Mouse (Mus musculus): ENCODE results near the gene Sun1.

Sun1 gene

GRCm38 (mm10) chr5:139252081-139252909 lies 51.9 kb downstream of the Sun1 start, which contains the start of gene Get4:
Get4 (plus strand) TSS chr5:139252324.
- peak; percentile 99 for DNase-seq

- DNase-seq, result no peak
These were observed 52.4 kb downstream of the Sun1 start for GRCm38 (mm10) chr5:139252910-139253245.

DNA sequence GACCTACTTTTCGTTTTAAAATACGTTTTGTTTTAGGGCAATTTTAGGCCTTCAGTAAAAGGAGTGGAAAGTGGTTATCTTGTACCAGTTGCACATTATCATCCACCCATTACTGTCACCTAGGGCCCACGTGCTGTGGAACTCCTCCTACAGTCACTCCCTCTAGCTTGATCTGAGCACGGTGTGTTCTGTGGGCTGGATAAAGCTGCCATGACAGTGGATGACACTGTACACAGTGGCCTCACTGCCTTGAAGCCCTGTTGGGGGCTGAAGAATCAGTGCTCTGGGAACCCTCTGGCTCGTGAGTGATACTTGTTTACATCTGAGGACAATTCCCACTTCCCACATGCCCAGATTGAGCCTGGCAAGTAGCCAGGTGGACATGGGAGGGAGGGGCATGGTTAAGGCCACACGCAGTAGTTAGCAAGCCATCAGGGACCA lies 52.9 kb downstream of the Sun1 start:
- DNase-seq, result peak; percentile 48

DNA sequence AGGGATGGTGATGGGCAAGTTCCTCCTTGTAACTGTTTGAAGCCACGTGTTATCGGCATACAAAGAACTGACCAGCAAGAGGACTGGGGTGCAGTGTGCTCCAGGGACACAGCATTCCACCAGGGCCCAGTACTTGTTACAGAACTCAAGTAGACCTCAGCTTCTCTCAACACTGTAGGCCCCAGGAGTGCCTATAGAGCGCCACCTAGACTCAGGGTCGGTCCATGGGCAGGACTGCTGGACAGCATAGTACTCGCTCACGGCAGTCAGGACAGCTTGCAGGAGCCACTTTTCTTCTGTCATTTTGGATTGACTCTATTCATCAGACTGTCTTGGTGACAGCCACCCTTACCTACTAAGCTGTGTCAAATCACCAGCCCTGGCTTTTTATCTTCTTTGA lies 54.5 kb downstream of the Sun1 start:
- DNase-seq, result no peak

GRCm38 (mm10) chr5:139255777-139256176 lies 55.3 kb downstream of the Sun1 start:
- no peak for DNase-seq

- DNase-seq, result no peak
These were observed 55.9 kb downstream of the Sun1 start for GRCm38 (mm10) chr5:139256211-139256765.

DNA sequence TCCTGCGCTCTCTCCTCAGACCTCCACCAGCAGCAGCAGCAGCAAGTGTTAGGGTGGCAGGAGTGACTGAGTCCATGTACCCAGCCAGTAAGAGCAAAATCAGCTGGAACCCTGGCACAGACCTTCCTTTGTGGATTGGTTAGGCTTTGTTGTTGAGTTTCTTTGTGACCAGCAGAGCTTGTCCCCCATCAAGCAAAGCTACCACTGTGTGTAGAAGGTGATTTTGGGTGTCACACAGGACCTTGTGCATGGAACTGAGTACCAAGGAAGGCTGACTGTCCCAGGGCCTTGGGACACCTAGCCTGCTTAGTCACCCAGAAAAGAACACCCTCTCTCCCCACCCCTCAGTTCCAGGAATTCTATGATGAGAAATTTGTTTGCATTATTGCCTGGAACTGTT lies 56.8 kb downstream of the Sun1 start:
- DNase-seq, result no peak

DNA sequence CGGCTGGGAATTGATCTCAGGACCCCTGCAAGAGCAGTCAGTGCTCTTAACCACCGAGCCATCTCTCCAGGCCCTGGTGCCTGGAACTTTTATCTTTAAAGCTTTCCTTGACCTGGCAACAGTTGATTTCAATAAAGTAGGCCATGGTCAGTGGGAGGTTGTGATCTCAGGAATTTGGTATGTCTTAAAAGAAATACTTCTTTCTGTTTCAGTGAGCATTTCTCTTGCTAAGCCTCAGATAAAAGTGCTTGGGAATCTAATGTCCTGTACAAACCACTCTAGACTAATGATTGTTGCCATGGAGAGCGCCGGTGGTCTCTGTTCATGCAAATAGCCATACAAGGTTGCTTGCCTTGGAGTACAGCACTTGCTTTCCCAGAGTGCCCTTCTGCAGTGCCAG lies 57.4 kb downstream of the Sun1 start:
- DNase-seq, result no peak

- DNase-seq, result no peak
These were observed 58.1 kb downstream of the Sun1 start for GRCm38 (mm10) chr5:139258371-139259035.

DNA sequence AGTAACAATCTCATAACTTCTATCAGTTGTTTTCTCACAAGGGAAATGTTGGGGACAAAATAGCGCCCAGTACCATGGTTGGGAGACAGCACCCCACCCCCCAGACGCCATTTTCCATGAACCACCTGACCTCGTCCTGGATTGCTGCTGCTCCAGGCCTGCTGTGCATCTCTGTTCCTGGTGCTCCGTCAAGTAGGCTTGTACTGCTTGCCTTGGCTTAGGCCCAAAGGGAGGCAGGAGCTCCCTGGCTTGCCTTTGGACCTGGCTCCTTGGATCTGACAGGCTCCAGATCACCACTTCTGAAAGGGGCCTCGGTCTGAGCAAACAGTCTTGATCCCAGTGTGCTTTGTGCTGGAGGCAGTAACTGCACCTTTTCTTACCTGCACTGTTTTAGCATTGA lies 59.4 kb downstream of the Sun1 start:
- DNase-seq, result no peak

- DNase-seq, result no peak
These were observed 61.0 kb downstream of the Sun1 start for GRCm38 (mm10) chr5:139261403-139261802.

DNA sequence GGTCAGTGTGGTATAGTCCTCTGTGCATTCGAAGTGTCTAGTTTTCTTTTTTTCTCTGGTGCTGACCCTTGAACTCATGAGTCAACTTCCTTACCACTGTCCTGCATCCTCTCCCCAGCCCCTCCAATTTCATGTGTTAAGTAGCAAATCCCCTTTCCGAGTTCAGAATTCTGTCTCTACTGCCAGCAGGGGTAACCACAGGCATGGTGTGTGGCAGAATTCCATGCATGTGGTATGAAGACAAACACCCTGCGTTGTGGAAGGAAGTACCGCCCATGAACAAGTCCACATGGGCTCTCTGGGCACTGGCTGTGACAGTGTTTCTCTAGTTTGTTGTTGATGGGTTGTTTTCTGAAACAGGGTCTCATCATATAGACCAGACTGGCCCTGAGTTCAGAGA lies 67.2 kb downstream of the Sun1 start:
- DNase-seq, result no peak

- DNase-seq, result no peak
These were observed 70.5 kb downstream of the Sun1 start for GRCm38 (mm10) chr5:139270806-139271521.

DNA sequence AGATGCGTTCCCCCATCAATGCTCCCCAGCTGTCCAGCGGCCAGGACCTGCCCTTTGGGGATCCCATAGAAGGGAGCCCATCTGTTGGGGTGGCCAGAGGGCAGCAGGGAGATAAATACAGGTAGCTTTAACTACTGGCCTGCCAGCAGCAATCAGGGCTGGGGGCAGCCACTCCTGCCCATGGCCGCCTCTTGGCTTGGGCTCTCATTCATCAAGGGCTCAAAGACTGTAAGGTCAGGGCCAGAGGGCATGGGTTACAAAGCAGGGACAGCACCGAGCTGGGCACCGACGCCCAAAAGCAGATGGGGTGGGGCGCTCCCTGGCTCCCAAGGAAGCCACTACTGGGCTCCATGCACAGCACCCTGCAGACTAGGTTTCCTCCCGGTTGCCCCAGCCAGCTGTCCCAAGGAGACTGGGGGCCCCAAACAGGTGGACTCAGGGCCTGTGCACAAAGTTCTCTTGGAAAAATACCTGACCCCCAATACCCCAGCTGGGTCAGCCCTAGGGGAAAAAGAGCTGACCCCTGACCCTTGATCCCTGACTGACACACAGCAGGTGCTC lies 71.6 kb downstream of the Sun1 start:
- no peak for DNase-seq

GRCm38 (mm10) chr5:139277287-139277686 lies 76.8 kb downstream of the Sun1 start:
- no peak for DNase-seq

- no peak for DNase-seq
These were observed 81.1 kb downstream of the Sun1 start for GRCm38 (mm10) chr5:139281373-139282112.

GRCm38 (mm10) chr5:139282191-139282590 lies 81.8 kb downstream of the Sun1 start:
- DNase-seq, result peak; percentile 82

- no peak for DNase-seq
These were observed 83.2 kb downstream of the Sun1 start for GRCm38 (mm10) chr5:139283460-139284180.

GRCm38 (mm10) chr5:139285383-139286067 lies 85.1 kb downstream of the Sun1 start:
- DNase-seq, result no peak

- no peak for DNase-seq
These were observed 85.9 kb downstream of the Sun1 start for GRCm38 (mm10) chr5:139286142-139286941.

Data from cerebellum, adult 11 months (tissue).